Mouse (Mus musculus): ENCODE measurements around the gene Spata3. TPM values are rescaled to one million over a fixed set of nuclear protein-coding genes. Genes with fewer than 3 reads are reported as not detected.
"Not testable (repeated sequence)": the region's sequence is repeated elsewhere in the genome, so short reads cannot be mapped to it uniquely, and the experiment has no call there.

Spata3 gene
- total and polyA plus RNA-seq, 3 experiments = 0.80 TPM; not detected in 2

DNA sequence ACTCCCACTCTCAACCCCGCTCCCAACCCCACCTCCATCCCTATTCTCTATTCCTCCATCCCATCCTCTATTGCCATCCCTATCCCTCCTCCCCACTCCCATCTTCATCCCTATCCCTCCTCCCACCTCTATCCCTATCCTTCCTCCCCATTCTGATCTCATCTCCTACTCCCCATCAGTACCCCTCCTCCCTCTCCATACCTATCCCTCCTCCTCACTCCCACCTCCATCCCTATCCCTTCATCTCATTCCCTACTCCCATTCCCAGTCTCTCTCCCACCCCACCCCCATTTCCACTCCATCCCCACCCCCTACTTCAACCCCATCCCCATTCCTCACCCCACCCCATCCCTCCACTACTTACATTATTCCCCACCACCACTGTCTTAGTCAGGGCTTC, 19.4 kb upstream of the Spata3 start:
- DNase-seq = no peak
- TF ChIP-seq EP300 (IDR thresholded peaks at IDR 0.05; ENCODE audit: insufficient read depth, low read depth, low read length) (no peak), POLR2A (IDR thresholded peaks at IDR 0.05; ENCODE audit: insufficient read depth, low read depth, low read length) (no peak), CTCF (IDR thresholded peaks at IDR 0.05) (no peak)
- Histone ChIP-seq H3K4me3 (no peak overlapping the region), H3K4me1 (ENCODE audit: control insufficient read depth, insufficient read depth, low read length) (no peaks in the 10 kb centered on the region), H3K36me3 (ENCODE audit: control insufficient read depth, insufficient read depth, low read length) (no peaks in the 10 kb centered on the region), H3K27me3 (ENCODE audit: control insufficient read depth, insufficient read depth, low read length) (no peaks in the 10 kb centered on the region), H3K79me2 (replicated peaks; ENCODE audit: control insufficient read depth, insufficient read depth, low read length) (no peaks in the 10 kb centered on the region), H3K27ac (no peak overlapping the region), H3K9ac (ENCODE audit: low read depth, low read length) (no peak overlapping the region)
- intact Hi-C loops (cut with DNase I) = no loop called here
- 88% methylated on average over 1 of the region's 1 CpGs for WGBS

DNA sequence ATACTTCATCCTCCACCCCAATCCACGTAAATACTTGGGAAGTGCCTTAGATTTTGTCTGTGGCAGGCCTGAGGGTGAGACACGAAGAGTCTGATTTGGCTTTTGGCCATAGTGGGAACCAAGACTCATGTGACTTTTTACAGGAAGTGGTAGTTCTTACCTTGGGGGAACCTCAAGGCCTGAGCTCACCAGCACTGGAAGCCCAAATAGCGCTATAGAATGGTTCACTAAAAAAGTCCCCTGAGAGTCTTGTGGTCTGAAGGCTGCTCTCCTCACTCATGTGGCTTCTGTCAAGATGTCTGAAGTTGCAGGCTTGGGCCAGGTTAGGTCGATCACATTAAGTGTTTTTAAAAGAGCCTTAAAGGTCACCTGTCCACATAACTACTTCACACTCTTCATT, 18.6 kb upstream of the Spata3 start:
- Histone ChIP-seq H3K79me2 (replicated peaks; ENCODE audit: control insufficient read depth, insufficient read depth, low read length) (no peaks in the 10 kb centered on the region), H3K4me1 (ENCODE audit: control insufficient read depth, insufficient read depth, low read length) (no peaks in the 10 kb centered on the region), H3K9ac (ENCODE audit: low read depth, low read length) (no peak overlapping the region), H3K4me3 (no peak overlapping the region), H3K27me3 (ENCODE audit: control insufficient read depth, insufficient read depth, low read length) (no peaks in the 10 kb centered on the region), H3K27ac (no peak overlapping the region), H3K36me3 (ENCODE audit: control insufficient read depth, insufficient read depth, low read length) (no peaks in the 10 kb centered on the region)
- 68% methylated on average over 4 of the region's 4 CpGs for WGBS
- no peak for DNase-seq
- intact Hi-C loops (cut with DNase I) = no loop called here
- TF ChIP-seq POLR2A (IDR thresholded peaks at IDR 0.05; ENCODE audit: insufficient read depth, low read depth, low read length) = no peak
- no peak for TF ChIP-seq EP300 (IDR thresholded peaks at IDR 0.05; ENCODE audit: insufficient read depth, low read depth, low read length)
- no peak for TF ChIP-seq CTCF (IDR thresholded peaks at IDR 0.05)

DNA sequence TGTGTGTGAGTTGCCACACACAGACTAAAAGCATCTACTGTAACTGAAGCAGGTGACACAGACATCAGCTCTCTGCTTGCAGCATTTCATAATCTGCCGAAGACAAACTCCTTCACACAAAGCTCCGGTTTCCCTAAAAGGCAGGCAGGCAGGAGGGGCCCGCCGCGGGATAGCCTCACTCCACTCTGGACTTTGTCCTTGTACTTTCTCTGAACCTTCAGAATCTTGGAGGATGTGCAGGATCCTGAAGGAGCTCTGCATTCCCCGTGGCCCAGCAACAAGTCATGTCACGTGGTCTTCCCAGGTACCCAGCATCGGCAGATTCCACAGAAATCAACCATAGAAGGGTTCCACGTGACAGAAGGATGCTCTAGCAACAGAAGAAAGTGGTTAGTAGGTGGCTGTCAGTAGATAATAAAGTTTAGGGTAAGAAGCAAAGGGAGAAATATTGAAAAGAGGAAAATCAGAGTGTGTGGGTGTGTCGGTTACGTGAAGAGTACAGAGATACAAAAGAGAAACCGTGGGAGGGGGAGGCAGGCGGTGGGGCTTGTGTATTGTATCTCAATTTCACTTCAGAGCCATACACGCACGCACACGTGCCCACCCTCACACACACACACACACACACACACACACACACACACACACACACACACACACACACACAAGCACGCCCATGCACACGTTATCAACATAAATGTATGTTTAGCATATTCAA, 16.6 kb upstream of the Spata3 start:
- H3K4me1 ChIP-seq (ENCODE audit: control insufficient read depth, insufficient read depth, low read length) = no peaks in the 10 kb centered on the region
- H3K79me2 ChIP-seq (replicated peaks; ENCODE audit: control insufficient read depth, insufficient read depth, low read length) = no peaks in the 10 kb centered on the region
- H3K27me3 ChIP-seq (ENCODE audit: control insufficient read depth, insufficient read depth, low read length) = no peaks in the 10 kb centered on the region
- 75% methylated on average over 18 of the region's 18 CpGs for WGBS
- H3K9ac ChIP-seq (ENCODE audit: low read depth, low read length) = no peak overlapping the region
- H3K36me3 ChIP-seq (ENCODE audit: control insufficient read depth, insufficient read depth, low read length) = no peaks in the 10 kb centered on the region
- TF ChIP-seq POLR2A (IDR thresholded peaks at IDR 0.05; ENCODE audit: insufficient read depth, low read depth, low read length) = no peak
- no peak for TF ChIP-seq CTCF (IDR thresholded peaks at IDR 0.05)
- TF ChIP-seq EP300 (IDR thresholded peaks at IDR 0.05; ENCODE audit: insufficient read depth, low read depth, low read length) = no peak
- intact Hi-C loops (cut with DNase I) = no loop called here
- no peak overlapping the region for H3K27ac ChIP-seq
- DNase-seq = no peak
- H3K4me3 ChIP-seq = no peak overlapping the region

DNA sequence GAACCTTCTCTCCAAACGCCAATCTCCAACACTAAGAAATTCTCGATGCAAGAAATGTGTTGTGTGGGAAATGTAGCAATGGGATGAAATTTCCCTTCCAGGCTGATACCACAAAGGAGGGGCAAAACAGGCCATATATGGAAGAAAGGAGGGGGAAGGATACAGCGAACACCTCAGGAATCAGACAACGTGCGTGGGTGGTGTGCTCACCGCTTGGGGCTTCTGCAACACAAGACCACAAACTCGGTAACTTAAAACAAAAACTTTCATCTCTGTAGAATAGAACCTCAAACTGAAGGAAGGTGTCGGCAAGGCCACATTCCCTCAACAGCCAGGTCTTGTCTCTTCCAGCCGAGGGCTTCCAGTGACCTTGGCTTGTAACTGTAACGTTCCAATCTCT, 11.1 kb upstream of the Spata3 start:
- WGBS = 83% methylated on average over 10 of the region's 10 CpGs
- intact Hi-C loops (cut with DNase I) = no loop called here

DNA sequence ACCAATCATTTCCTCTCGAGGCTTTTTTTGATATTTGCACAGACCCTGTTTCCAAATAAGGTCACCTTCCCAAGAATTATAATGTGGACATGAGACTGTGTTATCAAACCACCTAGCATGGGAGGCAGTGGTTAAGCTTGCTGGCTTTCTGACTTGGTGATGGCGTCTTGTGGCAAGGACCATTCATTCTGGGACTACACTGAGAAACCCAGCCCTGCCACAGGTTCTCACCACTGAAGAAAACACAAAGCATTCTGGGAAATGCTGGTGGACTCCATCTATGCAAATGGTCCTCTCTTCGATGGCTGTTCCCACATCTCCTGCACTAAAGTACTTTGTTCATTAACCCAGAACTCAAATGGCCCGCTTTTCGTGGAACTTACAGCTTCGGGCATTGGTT, 10.6 kb upstream of the Spata3 start:
- H3K27me3 ChIP-seq (ENCODE audit: control insufficient read depth, insufficient read depth, low read length) = no peaks in the 10 kb centered on the region
- H3K36me3 ChIP-seq (ENCODE audit: control insufficient read depth, insufficient read depth, low read length) = no peaks in the 10 kb centered on the region
- no peaks in the 10 kb centered on the region for H3K79me2 ChIP-seq (replicated peaks; ENCODE audit: control insufficient read depth, insufficient read depth, low read length)
- H3K4me1 ChIP-seq (ENCODE audit: control insufficient read depth, insufficient read depth, low read length) = peaks cover 1% of the 10 kb centered on the region
- no peak overlapping the region for H3K4me3 ChIP-seq
- DNase-seq = no peak
- no peak overlapping the region for H3K9ac ChIP-seq (ENCODE audit: low read depth, low read length)
- whole genome bisulfite sequencing = 88% methylated on average over 6 of the region's 6 CpGs
- intact Hi-C loops (cut with DNase I) = loop anchor here (2.0 kb wide), 1 partner anchor 213 kb away; the partner anchor contains the start of gene Cab39
- no peak overlapping the region for H3K27ac ChIP-seq
- no peak for TF ChIP-seq EP300 (IDR thresholded peaks at IDR 0.05; ENCODE audit: insufficient read depth, low read depth, low read length)
- TF ChIP-seq POLR2A (IDR thresholded peaks at IDR 0.05; ENCODE audit: insufficient read depth, low read depth, low read length) = no peak
- no peak for TF ChIP-seq CTCF (IDR thresholded peaks at IDR 0.05)

More for the DNA sequence above, 11.1 kb upstream of the Spata3 start:
- Histone ChIP-seq H3K27ac (no peak overlapping the region), H3K4me1 (ENCODE audit: control insufficient read depth, insufficient read depth, low read length) (peaks cover 1% of the 10 kb centered on the region), H3K4me3 (no peak overlapping the region), H3K36me3 (ENCODE audit: control insufficient read depth, insufficient read depth, low read length) (no peaks in the 10 kb centered on the region), H3K79me2 (replicated peaks; ENCODE audit: control insufficient read depth, insufficient read depth, low read length) (no peaks in the 10 kb centered on the region), H3K27me3 (ENCODE audit: control insufficient read depth, insufficient read depth, low read length) (no peaks in the 10 kb centered on the region), H3K9ac (ENCODE audit: low read depth, low read length) (no peak overlapping the region)
- DNase-seq = no peak
- TF ChIP-seq CTCF (IDR thresholded peaks at IDR 0.05) (no peak), EP300 (IDR thresholded peaks at IDR 0.05; ENCODE audit: insufficient read depth, low read depth, low read length) (no peak), POLR2A (IDR thresholded peaks at IDR 0.05; ENCODE audit: insufficient read depth, low read depth, low read length) (no peak)

DNA sequence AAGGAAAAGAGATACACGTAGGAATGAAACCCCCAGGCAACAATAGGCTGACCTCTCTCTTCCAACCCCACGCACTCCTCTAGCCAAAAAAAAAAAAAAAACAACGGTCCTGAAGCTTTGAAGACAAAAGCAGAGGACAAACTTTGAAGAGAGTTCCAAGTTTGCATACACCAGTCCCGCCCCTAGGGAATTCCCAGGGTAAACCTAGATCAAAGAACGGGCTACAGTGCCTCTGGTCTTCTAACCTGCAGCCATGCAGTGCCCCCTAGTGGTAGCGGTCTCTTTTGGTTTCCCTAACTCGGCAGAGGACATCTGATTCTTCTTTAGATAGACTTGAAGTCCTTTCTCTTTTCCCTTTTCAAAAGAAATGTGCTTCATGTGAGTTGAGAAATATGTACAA, 8.8 kb upstream of the Spata3 start:
- H3K4me3 ChIP-seq = no peak overlapping the region

DNA sequence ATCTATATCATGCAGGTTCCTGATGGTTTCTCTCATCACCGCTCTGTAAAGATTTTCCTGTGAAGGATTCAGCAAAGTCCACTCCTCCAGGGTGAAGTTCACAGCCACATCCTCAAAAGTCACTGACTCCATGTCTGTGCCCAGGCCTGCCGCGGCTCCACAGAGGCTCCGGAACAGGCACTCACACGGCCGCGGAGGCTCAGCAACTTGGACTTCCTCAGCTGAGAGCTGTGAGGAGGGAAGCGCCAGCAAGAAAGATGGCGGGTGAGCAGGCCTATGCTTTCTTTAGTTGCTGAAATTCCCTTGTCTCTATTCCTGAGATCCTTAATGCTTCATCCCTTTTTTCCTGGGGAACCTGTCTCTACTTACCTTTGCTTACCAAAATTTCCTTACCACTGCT, 858 bp upstream of the Spata3 start:
- H3K27me3 ChIP-seq (ENCODE audit: control insufficient read depth, insufficient read depth, low read length); H3K4me1 ChIP-seq (ENCODE audit: control insufficient read depth, insufficient read depth, low read length); H3K36me3 ChIP-seq (ENCODE audit: control insufficient read depth, insufficient read depth, low read length); H3K4me3 ChIP-seq; H3K79me2 ChIP-seq (replicated peaks; ENCODE audit: control insufficient read depth, insufficient read depth, low read length); H3K27ac ChIP-seq; H3K9ac ChIP-seq (ENCODE audit: low read depth, low read length); DNase-seq; intact Hi-C loops (cut with DNase I): not testable (repeated sequence)
- 96% methylated on average over 9 of the region's 9 CpGs for WGBS

More for the DNA sequence above, 8.8 kb upstream of the Spata3 start:
- 3% methylated on average over 7 of the region's 7 CpGs for WGBS
- Histone ChIP-seq H3K79me2 (replicated peaks; ENCODE audit: control insufficient read depth, insufficient read depth, low read length) (no peaks in the 10 kb centered on the region), H3K4me1 (ENCODE audit: control insufficient read depth, insufficient read depth, low read length) (peaks cover 1% of the 10 kb centered on the region), H3K27ac (no peak overlapping the region), H3K36me3 (ENCODE audit: control insufficient read depth, insufficient read depth, low read length) (no peaks in the 10 kb centered on the region), H3K9ac (ENCODE audit: low read depth, low read length) (no peak overlapping the region), H3K27me3 (ENCODE audit: control insufficient read depth, insufficient read depth, low read length) (no peaks in the 10 kb centered on the region)
- intact Hi-C loops (cut with DNase I) = loop anchor here (1.0 to 2.0 kb wide), 3 partner anchors 72 to 215 kb away; partner anchors contain the start of gene Cab39
- TF ChIP-seq CTCF (IDR thresholded peaks at IDR 0.05) (peak; percentile 92), EP300 (IDR thresholded peaks at IDR 0.05; ENCODE audit: insufficient read depth, low read depth, low read length) (0 out of 2 replicates have a peak, but pooled peaks have one; percentile 61), POLR2A (IDR thresholded peaks at IDR 0.05; ENCODE audit: insufficient read depth, low read depth, low read length) (no peak)
- DNase-seq = peak; percentile 75 to 83

Data from heart, adult 2 months (tissue).